Mouse (Mus musculus): ENCODE data around the gene Mup2.
"Not testable (repeated sequence)": the region's sequence is repeated elsewhere in the genome, so short reads cannot be mapped to it uniquely, and the experiment has no call there.

Gene Mup2

GRCm38 (mm10) chr4:60154189-60154588 is at the start of gene Mup2:
Gene Mup2 (minus strand): TSS chr4:60154289.
- DNase-seq (ENCODE audit: low spot score in 2 of 2), result not testable (repeated sequence)

Data from urinary bladder, postnatal 36 days (tissue).